Mouse (Mus musculus): ENCODE data around the gene Defb29.

Gene Defb29

GRCm38 (mm10) chr2:152500863-152501229 is 39.1 kb downstream of the Defb29 start:
- no peak for DNase-seq (ENCODE audit: low spot score in 2 of 2)

- DNase-seq (ENCODE audit: low spot score in 2 of 2), result no peak
Measured at GRCm38 (mm10) chr2:152500204-152500862, 39.6 kb downstream of the Defb29 start.

GRCm38 (mm10) chr2:152498020-152498419 is 41.9 kb downstream of the Defb29 start:
- no peak for DNase-seq (ENCODE audit: low spot score in 2 of 2)

GRCm38 (mm10) chr2:152493151-152493550 is 46.7 kb downstream of the Defb29 start:
- DNase-seq (ENCODE audit: low spot score in 2 of 2), result no peak

DNA sequence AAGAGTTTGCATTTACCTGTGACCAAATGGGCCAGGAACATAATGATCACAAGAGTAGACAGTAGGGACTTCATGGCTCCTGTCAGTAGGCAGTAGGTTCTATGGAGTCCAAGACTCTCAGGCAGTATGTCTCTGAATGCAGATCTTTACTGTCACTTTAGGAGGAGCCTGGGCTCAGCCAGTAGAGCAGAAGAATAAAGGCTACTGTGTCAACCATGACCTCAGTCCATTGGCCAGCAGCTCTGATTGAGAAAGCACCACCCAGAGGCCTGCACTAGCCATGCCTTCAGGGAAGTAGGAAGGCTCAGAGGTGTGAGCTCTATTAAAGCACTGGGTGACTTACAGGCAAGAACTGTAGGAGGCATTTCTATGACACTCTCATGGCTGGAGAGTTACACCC is 49.9 kb downstream of the Defb29 start, which contains the start of gene Defb22:
TSS of gene Defb22 (minus strand) at position 101 of the 400 bp plus-strand sequence.
- DNase-seq (ENCODE audit: low spot score in 2 of 2), result no peak

Data from left cerebral cortex, adult 9 months (tissue).